Mouse (Mus musculus) megakaryocyte, embryonic 14.5 days (primary cell): Measurements from ENCODE around the gene Fign.

Experiments
- FLI1 ChIP-seq: IDR thresholded peaks from 2 replicates; pipeline ENCODE4 v1.6.1; 2012; ENCODE audit warnings: low read length, inconsistent platforms, mixed read lengths
- GATA1 ChIP-seq: IDR thresholded peaks from 3 replicates; pipeline ENCODE4 v1.6.1; 2012; ENCODE audit warnings: mixed read lengths, low read length, inconsistent platforms, borderline replicate concordance

DNA sequence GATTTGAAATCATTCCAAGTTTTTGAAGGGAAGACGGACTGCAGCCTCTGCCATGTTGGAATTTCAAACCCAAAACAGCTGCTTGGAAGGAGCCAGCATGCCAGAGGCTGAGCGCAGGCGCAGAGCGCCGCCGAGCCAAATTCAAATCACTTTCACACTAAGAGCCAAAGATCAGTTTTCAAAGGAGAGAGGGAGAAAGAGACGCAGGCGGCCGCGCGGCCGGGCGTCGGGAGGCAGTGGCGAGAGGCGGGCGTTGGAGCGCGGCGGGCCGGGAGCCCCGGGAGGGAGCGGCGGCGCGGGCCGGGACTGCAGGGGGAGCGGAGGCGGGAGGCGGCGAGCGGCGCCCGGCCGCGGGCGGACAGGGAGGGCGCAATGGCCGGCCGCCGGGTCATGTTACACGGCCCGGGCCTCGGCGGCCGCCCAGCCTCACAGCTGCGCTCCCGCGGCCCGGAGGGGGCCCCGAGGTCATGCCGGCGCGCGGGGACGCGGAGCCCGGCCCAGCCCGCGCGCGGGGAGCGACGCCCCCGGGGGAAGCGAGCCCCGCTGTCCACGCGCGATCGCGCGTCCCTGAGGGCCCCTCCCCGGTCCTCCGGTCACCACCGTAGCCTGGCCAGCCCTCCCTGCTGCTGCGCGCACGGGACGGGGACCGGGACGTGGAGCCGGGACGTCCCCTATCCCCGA, at the start of gene Fign:
- no peak for TF ChIP-seq GATA1
- TF ChIP-seq FLI1: no peak
